Comparison of ENCODE assay signal across 16 mouse cellular contexts in genomic region chr8:72146056-72146455, GRCm38 (mm10). TPM values are rescaled to one million over a fixed set of nuclear protein-coding genes. Genes with fewer than 3 reads are reported as not detected.
DNase-seq lines count a peak whose midpoint lies in the region; ATAC-seq and TF ChIP-seq lines count a peak whose summit lies in the region.
"Had no signal": no experiment of that assay in that cellular context is flagged by ENCODE, and none has a peak within 500 bp of the region (broad histone marks: within the 10 kb centered on the region; RNA-seq: fewer than 3 reads in every experiment).

No protein-coding gene starts in this region.

- H3K36me3 ChIP-seq in heart, embryonic 15.5 days = peaks cover 93% of the 10 kb centered on the region
- peaks cover 59% of the 10 kb centered on the region for H3K36me3 ChIP-seq in liver, embryonic 15.5 days (replicated peaks)
- H3K36me3 ChIP-seq in myocyte (ENCODE audit: control insufficient read depth, insufficient read depth) = peaks cover 63% of the 10 kb centered on the region

- H3K4me3 ChIP-seq in heart, embryonic 15.5 days = no peak overlapping the region
- H3K4me3 ChIP-seq in liver, embryonic 15.5 days (replicated peaks) = no peak overlapping the region
- H3K4me3 ChIP-seq in myocyte = no peak overlapping the region
- H3K4me3 ChIP-seq: hindbrain, embryonic 10.5 days; layer of hippocampus, adult 2 months had no signal

- no peak for ATAC-seq in heart, embryonic 15.5 days (replicated peaks; ENCODE audit: insufficient number of reproducible peaks, insufficient read depth, low FRiP score, low read depth)
- peak; percentile 65 for ATAC-seq in liver, embryonic 15.5 days (ENCODE audit: insufficient read depth)
- ATAC-seq: CD4-positive, CD25-positive, alpha-beta regulatory T cell, adult 4 months had no signal

- H3K27ac ChIP-seq in heart, embryonic 15.5 days = 0 out of 2 replicates have a peak overlapping the region, but pooled peaks have one; percentile 16
- peak overlapping the region; percentile 38; the same call in 1 of the 2 replicates for H3K27ac ChIP-seq in liver, embryonic 15.5 days (replicated peaks)
- H3K27ac ChIP-seq: hindbrain, embryonic 10.5 days; layer of hippocampus, adult 2 months had no signal

- DNase-seq in heart, postnatal 36 days = no peak
- peak; percentile 84 for DNase-seq in adipocyte (ENCODE audit: low spot score)
- DNase-seq in ovary, postnatal 36 days (ENCODE audit: low spot score) = no peak
- DNase-seq in right cerebral cortex, postnatal 14 days = no peak
- DNase-seq in kidney, postnatal 10 days = no peak
- DNase-seq: gastrocnemius, postnatal 36 days; kidney, adult 11 months; midbrain, embryonic 14.5 days had no signal

- peaks cover 22% of the 10 kb centered on the region for H3K79me2 ChIP-seq in myocyte (ENCODE audit: control insufficient read depth, insufficient read depth)

- intact Hi-C loops in heart, postnatal 36 days (cut with DNase I) = no loop called here

- TF ChIP-seq POLR2A in myocyte (IDR thresholded peaks at IDR 0.05; ENCODE audit: insufficient read length, low read depth) = no peak

- peaks cover 30% of the 10 kb centered on the region for H3K4me1 ChIP-seq in heart, embryonic 15.5 days (replicated peaks)
- H3K4me1 ChIP-seq in liver, embryonic 15.5 days (replicated peaks) = peaks cover 26% of the 10 kb centered on the region
- H3K4me1 ChIP-seq: hindbrain, embryonic 10.5 days had no signal

- no peak overlapping the region for H3K9ac ChIP-seq in heart, embryonic 15.5 days
- no peak overlapping the region for H3K9ac ChIP-seq in liver, embryonic 15.5 days

- 55% methylated on average over 1 of the region's 1 CpGs for WGBS in heart, embryonic 15.5 days
- WGBS in liver, embryonic 15.5 days (ENCODE audit: insufficient replicate concordance) = 55% methylated on average over 1 of the region's 1 CpGs

- no peak overlapping the region for H3K4me2 ChIP-seq in heart, embryonic 15.5 days
- no peak overlapping the region for H3K4me2 ChIP-seq in liver, embryonic 15.5 days
- H3K4me2 ChIP-seq in myocyte (ENCODE audit: low read depth) = no peak overlapping the region

- no peaks in the 10 kb centered on the region for H3K9me3 ChIP-seq in heart, embryonic 15.5 days (replicated peaks)
- no peaks in the 10 kb centered on the region for H3K9me3 ChIP-seq in liver, embryonic 15.5 days (replicated peaks)
- H3K9me3 ChIP-seq: hindbrain, embryonic 10.5 days had no signal

- H3K27me3 ChIP-seq in heart, embryonic 15.5 days = no peaks in the 10 kb centered on the region
- no peaks in the 10 kb centered on the region for H3K27me3 ChIP-seq in liver, embryonic 15.5 days
- no peaks in the 10 kb centered on the region for H3K27me3 ChIP-seq in myocyte (ENCODE audit: control insufficient read depth, insufficient read depth, insufficient read length)

- no peak overlapping the region for H3ac ChIP-seq in myocyte (ENCODE audit: control insufficient read depth, insufficient read length)

TF ChIP-seq in myocyte, 11 proteins besides CTCF, POLR2A, EP300 and RAD21:
- TF ChIP-seq CEBPB (IDR thresholded peaks at IDR 0.05; ENCODE audit: insufficient read depth, poor library complexity, severe bottlenecking) (peak; percentile 63; the same call in 1 of the 2 replicates), MAX (IDR thresholded peaks at IDR 0.05; ENCODE audit: low read depth) (no peak)
TF ChIP-seq in myocyte: peak in this region for 1.

RNA-seq across cellular contexts. Expression of gene Tpm4, which starts 11.3 kb away (rescaled TPM):
- 330 and 373 TPM in 2 replicates for polyA plus RNA-seq in heart, embryonic 15.5 days (2015; fragmentation: Nextera tagmentation; extraction: Ambion mirVana)
- total RNA-seq in heart, postnatal 36 days (2021) = 10 to 100 TPM; 86.3 to 97.2 TPM
- polyA plus RNA-seq in liver, embryonic 15.5 days (2015; fragmentation: Nextera tagmentation; extraction: Ambion mirVana) = 80.7 and 82.6 TPM in 2 replicates
- 205 TPM for polyA plus RNA-seq in myocyte (2012; fragmentation: generic; extraction: Trizol)

RNA-seq across cellular contexts. Expression of gene Rab8a, which starts 14.9 kb away (rescaled TPM):
- polyA plus RNA-seq in heart, embryonic 15.5 days (2015; fragmentation: Nextera tagmentation; extraction: Ambion mirVana) = 68.4 and 77.8 TPM in 2 replicates
- 10 to 100 TPM; 18.6 to 26.0 TPM for total RNA-seq in heart, postnatal 36 days (2021)
- 66.4 and 69.7 TPM in 2 replicates for polyA plus RNA-seq in liver, embryonic 15.5 days (2015; fragmentation: Nextera tagmentation; extraction: Ambion mirVana)
- polyA plus RNA-seq in myocyte (2012; fragmentation: generic; extraction: Trizol) = 84.3 TPM

RNA-seq across cellular contexts. Expression of gene Olfr374, which starts 39.2 kb away (rescaled TPM):
- polyA plus RNA-seq in heart, embryonic 15.5 days (2015; fragmentation: Nextera tagmentation; extraction: Ambion mirVana) = not detected in 2 replicates
- not detected for total RNA-seq in heart, postnatal 36 days (2021)
- polyA plus RNA-seq in liver, embryonic 15.5 days (2015; fragmentation: Nextera tagmentation; extraction: Ambion mirVana) = 0.03 and 0.05 TPM in 2 replicates
- polyA plus RNA-seq in myocyte (2012; fragmentation: generic; extraction: Trizol) = not detected
- total RNA-seq: gastrocnemius, postnatal 36 days; layer of hippocampus, adult 2 months; left cerebral cortex, postnatal 36 days had no signal
- polyA plus RNA-seq: hindbrain, embryonic 10.5 days; midbrain, embryonic 14.5 days had no signal

RNA-seq across cellular contexts. Expression of gene Hsh2d, which starts 43.4 kb away (rescaled TPM):
- polyA plus RNA-seq in heart, embryonic 15.5 days (2015; fragmentation: Nextera tagmentation; extraction: Ambion mirVana) = 0.20 and 0.27 TPM in 2 replicates
- total RNA-seq in heart, postnatal 36 days (2021) = not detected
- polyA plus RNA-seq in liver, embryonic 15.5 days (2015; fragmentation: Nextera tagmentation; extraction: Ambion mirVana) = 0.26 and 0.33 TPM in 2 replicates
- not detected for polyA plus RNA-seq in myocyte (2012; fragmentation: generic; extraction: Trizol)
- total RNA-seq: gastrocnemius, postnatal 36 days; left cerebral cortex, postnatal 36 days had no signal
- polyA plus RNA-seq: hindbrain, embryonic 10.5 days; midbrain, embryonic 14.5 days; neural tube, embryonic 14.5 days had no signal
